Mouse (Mus musculus) MEL (cell line): ENCODE results near the gene Pnkp.

Experiments
- CHD1 ChIP-seq: IDR thresholded peaks from 2 replicates; pipeline ENCODE4 v1.6.1; 2012; ENCODE audit warnings: low read depth, mild to moderate bottlenecking, inconsistent platforms, low read length, improper control_type of control experiment
- E2F4 ChIP-seq: IDR thresholded peaks from 2 replicates; pipeline ENCODE4 v1.6.1; 2011; ENCODE audit warnings: low read depth, low read length, improper control_type of control experiment, borderline replicate concordance
- MAX ChIP-seq: IDR thresholded peaks from 2 replicates; pipeline ENCODE4 v1.6.1; 2011; ENCODE audit warnings: low read length, improper control_type of control experiment
- POLR2A ChIP-seq, 2 experiments: IDR thresholded peaks; 2 replicates each; pipeline ENCODE4 v1.6.1; 2011 to 2012; ENCODE audit warnings: low read length in 2 of 2, mild to moderate bottlenecking in 2 of 2, control low read depth in 1 of 2, improper control_type of control experiment in 1 of 2, low read depth in 1 of 2, moderate library complexity in 1 of 2; ENCODE audit not compliant: control insufficient read depth in 1 of 2, insufficient read depth in 1 of 2, poor library complexity in 1 of 2
- SIN3A ChIP-seq: IDR thresholded peaks from 2 replicates; pipeline ENCODE4 v1.6.1; 2012; ENCODE audit warnings: low read length, improper control_type of control experiment, inconsistent platforms
- SMC3 ChIP-seq: IDR thresholded peaks from 2 replicates; pipeline ENCODE4 v1.6.1; 2011; ENCODE audit warnings: low read depth, low read length, improper control_type of control experiment
- TCF12 ChIP-seq: IDR thresholded peaks from 2 replicates; pipeline ENCODE4 v1.6.1; 2014; ENCODE audit warnings: low read depth, mild to moderate bottlenecking, inconsistent platforms, low read length, improper control_type of control experiment, moderate library complexity
- USF1 ChIP-seq: IDR thresholded peaks from 2 replicates; pipeline ENCODE4 v1.6.1; 2014; ENCODE audit warnings: low read depth, mild to moderate bottlenecking, inconsistent platforms, low read length, improper control_type of control experiment, moderate library complexity

DNA sequence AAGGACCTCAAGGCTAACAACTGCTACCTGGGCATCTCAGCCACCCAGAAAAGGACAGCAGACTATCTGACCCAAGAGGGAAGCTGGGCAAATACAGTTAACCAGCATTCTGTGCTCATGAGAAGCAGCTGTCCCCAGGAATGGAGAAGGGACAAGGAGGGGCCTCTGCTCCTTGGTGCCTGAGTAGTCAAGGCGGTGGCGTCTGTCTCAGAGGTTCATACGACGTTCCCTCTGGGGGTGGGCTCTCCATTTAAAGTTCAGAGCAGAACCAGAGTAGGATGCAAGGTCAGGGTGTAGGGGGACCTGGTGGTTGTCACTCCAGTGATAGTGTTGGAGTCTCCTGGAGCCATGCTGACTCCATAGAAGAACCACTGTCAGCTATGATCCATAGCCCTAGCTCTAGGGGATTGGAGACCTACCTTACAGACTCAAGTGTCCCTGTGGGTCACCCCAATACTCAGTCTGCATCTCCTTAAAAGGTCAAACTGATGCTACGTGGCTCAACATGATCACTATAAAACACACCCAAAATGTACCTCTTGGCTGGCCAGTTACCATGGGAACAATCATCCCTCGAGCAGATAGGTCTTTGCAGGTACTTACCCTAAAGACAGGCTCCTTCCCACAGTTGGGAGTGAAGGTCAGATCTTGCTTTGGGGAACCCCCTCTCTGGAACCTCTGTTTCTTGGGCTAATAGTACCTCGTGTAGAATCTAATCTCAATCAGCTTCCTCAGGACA, 46.0 kb upstream of the Pnkp start:
- TF ChIP-seq POLR2A (IDR thresholded peaks at IDR 0.05; ENCODE audit: control insufficient read depth in 1 of 2, insufficient read depth in 1 of 2, low read depth in 1 of 2, low read length in 2 of 2, poor library complexity in 1 of 2) = no peak
- TF ChIP-seq TCF12 = no peak
- TF ChIP-seq CHD1 = no peak
- no peak for TF ChIP-seq MAX
- TF ChIP-seq USF1 = no peak
- no peak for TF ChIP-seq E2F4
- no peak for TF ChIP-seq SIN3A
- no peak for TF ChIP-seq SMC3
